Mouse (Mus musculus): ENCODE measurements around the gene Clock.

The Clock gene

DNA sequence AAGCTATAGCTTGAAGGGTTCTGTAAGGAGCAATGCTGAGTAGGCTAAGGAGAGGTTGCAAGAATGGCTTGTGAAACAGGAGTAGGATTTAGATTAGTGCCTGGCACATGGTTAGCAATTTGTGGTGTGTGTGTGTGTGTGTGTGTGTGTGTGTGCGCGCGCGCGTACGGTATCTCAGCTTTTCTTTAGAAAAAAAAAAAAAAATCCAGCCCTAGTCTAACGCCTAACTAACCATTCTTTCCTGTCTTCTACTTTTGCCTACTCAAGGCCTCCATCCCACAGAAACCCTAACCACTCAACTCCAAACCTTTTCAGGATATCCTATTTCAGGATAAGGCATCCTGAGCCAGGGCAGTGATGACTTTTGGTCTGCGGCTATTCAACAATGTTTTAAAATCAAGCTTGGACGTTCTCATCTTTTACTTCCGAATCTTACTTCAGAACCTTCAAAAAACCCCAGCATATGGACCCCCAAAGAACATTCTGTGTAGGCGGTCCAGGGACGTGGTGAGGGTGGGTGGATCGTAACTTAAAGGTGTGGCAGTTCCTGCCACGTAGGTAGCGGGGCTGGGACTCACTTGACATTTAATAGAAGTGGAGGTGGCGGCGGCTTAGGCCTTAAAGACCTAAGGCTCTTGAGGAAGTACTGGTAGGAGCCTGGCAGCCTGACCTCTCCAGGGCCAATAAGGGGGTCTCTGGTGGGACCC lies 121.4 kb downstream of the Clock start:
- in situ Hi-C loops (cut with MboI, MseI) = loop anchor here in 1 of 2 experiments (10.0 kb wide), 2 partner anchors 122 to 352 kb away; partner anchors contain the start of gene Clock

DNA sequence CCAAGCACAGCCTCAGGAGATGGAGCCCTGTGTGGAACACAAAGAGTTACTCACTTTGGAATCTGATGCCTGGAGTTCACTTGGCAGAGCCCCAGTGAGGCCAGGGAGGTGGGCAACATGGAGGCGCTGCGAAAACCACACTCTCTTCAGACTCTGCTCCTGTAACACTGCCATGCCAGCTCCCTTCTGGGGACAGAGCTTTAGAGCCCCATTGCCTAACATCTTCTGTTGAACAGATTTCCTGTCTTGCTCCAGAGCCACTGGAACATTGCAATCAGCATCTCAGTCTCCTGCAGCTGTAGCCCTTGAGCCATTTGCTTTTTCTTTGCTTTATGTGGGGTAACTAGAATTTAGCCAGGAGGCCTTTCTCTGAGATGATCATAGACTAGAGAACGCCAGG lies 122.3 kb downstream of the Clock start:
- in situ Hi-C loops (cut with MboI, MseI) = loop anchor here in 1 of 2 experiments (10.0 kb wide), 2 partner anchors 122 to 352 kb away; partner anchors contain the start of gene Clock

DNA sequence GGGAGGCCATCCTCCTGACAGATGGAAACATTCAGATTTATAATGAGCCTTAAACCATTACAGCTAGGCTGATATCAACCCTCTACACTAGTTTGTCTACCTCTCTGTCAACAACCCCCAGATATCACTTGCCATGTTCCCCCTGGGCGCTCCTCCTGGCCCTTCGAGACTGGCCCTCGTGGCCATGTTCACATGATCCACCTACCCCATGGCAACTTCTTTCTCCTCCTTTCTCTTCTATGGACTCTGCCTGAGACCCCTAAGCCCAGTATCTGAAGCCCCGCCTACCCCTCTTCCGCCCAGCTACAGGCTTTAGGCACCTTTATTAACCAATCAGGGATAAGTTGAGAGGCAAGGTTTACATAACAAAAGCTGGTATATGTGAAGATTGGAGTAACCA lies 124.8 kb downstream of the Clock start:
- in situ Hi-C loops (cut with MboI, MseI) = loop anchor here in 1 of 2 experiments (10.0 kb wide), 2 partner anchors 125 to 355 kb away; partner anchors contain the start of gene Clock

DNA sequence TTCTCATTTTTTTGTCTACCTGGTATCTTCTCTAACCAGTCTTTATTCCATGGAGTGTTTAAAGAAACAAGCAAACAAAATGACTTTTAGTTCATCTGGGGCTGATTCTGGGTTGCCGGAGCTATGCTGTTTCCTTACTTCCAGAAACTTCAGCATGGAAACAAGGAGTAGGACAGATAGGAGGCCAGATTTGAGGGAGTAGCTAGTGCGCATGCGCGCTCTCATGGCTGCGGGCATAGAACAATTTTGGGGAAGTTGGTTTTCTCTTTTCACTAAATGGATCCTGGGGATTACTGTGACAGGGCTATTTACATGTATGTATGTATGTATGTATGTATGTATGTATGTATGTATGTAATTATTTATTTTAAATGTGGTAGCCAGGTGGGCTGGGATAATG lies 125.4 kb downstream of the Clock start:
- in situ Hi-C loops (cut with MboI, MseI) = no loop called here

DNA sequence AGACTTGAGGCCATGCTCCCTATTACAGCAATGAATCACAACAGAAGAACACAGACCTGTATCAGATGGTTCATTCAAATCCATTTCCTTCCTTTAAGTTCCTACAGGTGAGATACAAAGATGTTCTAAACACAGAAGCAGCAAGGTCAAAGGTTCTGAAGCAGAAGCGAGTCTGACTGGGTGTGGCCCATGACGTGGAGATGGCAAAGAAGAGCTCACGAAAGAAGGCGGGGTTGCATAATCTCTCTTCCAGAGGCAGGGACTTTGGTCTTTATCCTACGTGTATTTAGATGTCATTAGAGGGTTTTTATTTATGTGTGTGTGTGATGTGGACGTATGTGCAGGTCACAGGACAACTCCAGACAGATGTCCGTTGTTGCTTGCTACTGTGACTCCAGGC lies 126.9 kb downstream of the Clock start:
- in situ Hi-C loops (cut with MboI, MseI) = no loop called here

DNA sequence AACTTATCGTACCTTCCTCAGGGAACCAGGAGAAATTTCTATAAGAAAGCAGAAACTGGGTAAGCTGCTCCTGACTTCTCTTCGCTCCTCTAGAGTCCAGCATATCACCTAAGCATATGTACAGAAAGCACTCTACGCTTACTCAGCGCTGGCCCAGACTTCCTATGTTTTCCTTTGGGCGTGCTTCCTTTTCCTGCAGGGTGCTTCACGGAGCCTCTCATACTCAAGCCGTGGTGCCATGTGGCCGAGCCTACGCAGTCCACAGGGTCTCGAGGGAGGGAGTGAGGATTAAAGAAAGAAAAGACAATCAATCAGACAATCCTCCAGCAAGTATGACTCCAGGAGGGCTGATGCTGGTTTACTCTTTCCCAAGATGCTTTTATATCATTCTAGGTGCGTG lies 127.8 kb downstream of the Clock start:
- in situ Hi-C loops (cut with MboI, MseI) = no loop called here

DNA sequence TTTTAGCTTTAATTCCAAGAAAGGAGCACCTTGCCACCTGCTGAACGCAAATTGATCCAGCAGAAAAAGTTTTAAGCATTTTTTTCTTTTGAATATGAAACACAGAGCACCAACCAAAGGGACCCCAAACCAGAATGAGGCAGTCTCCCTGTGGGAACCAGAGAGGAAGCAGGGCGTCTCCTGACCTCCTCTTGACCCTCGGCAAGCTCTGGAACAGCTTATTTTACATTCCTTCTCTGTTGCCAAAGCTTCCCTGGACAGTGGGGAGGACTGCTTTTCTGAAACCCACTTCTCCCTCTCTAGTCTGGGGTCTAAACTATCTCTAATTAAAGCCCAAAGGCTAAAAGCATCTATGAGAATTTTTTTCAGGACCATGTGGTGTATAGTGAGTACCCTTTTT lies 128.2 kb downstream of the Clock start:
- in situ Hi-C loops (cut with MboI, MseI) = no loop called here

DNA sequence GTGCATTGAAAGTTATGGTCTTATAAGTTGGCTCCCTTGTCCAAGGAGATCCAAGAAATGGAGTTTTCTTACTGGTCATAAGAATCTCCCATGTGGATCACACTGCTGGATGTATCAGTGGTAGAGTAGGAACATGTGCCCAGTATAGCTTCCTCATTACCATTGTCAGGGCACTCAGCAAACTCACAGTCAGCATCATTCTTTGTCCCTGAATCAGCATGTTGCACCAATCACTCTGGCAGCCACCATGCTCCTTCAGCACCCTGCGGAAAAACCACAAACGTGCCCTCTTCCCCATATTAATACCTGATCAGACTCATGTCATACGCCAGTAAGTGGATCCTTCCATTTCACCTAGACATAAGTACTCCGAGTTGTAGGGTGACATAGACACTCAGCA lies 129.5 kb downstream of the Clock start:
- in situ Hi-C loops (cut with MboI, MseI) = no loop called here

DNA sequence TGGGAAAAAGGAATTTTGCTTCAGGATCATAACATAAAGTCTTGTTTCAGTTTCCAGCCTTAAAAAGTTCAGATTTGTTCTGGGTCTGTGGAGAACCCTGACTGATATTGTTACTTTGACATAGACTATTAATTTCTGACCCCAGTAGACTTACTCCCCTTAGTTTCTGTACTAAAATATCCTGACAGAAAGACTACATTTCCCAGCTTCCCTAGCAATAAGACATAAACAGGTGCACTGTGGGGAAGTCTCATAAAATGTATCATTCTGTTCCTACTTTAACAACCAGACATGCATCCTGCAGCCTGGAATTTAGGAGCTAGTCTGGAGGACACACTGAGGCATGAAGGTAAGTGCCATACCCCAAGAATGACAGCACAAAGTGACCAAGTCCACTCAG lies 133.6 kb downstream of the Clock start:
- in situ Hi-C loops (cut with MboI, MseI) = no loop called here

DNA sequence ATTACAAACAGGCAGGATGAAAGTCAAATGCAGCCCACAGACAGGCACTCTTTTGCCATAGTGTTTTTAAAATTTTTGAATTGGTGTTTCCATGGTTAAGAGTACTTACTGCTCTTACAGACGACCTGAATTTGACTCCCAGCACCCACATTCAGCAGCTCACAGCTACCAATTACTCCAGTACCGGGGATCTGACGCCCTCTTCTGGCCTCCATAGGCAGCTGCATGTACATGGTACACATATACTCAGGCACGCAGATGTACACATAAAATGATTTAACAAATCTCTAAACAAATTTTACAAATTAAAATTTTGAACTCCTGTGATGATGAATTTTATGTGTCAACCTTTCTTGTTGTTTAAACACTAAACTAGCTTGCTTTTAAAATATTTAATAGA lies 134.1 kb downstream of the Clock start:
- in situ Hi-C loops (cut with MboI, MseI) = no loop called here

DNA sequence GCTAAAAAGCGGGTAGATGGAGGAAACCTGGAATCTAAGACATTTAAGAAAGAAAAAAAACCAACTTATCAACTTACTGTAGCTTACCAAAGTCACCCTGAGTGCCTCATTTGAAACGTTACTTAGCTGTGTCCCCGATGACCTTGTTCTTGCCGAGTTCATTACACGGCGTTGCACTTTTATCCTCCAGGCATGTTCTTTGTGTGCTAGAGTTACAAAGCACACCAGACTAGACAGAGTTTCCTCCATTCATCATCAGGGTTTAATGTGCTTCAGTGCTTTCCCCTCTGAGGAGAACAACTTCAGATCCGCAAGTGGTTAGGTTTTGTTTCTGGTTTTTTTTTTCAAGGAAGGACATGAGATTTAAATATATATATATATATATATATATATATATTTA lies 139.8 kb downstream of the Clock start:
- in situ Hi-C loops (cut with MboI, MseI) = no loop called here

DNA sequence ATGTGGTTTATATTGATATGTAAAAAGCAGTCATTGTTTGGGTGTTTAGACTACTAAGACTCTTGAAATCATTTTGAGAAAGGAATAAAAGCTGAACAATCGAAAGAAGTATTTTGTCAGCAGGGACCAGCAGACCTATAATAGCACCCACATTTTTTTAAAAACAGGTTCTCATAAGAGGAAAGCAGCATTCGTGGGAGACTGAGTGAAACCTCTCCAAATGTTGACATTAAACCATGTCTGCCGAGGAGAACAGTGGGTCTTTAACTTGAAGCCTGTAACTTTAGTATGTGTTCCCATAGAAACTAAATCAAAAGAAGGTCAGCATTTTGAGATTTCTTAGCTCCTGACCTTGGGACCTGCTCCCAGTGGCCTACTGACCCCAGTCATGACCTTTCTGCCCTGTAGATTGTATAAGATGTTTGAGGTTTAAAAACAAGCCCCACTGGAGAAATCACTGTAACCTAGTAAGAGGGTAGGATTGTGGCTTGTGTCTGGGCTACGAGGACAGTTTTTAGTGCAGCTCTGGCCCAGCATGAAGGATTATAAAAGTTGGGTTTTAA lies 140.7 kb downstream of the Clock start:
- in situ Hi-C loops (cut with MboI, MseI) = no loop called here

DNA sequence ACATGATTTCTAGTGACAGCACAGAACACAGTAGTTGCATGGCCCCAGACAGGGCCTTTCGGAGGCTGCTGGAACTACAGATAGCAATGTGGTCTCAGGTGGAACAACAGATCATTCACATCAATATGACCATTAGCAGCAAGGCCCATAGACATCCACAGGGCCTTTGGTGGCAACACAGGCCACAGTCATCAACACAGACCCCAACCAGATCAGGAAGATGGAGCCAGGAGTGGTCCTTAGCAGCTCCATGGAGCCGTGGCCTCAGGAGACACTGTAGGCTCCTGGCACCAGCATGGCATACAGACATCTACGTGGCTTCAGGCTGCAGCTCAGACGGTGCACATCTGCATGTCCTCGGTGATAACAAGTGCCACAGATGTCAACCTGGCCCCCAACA lies 141.7 kb downstream of the Clock start:
- in situ Hi-C loops (cut with MboI, MseI) = no loop called here

DNA sequence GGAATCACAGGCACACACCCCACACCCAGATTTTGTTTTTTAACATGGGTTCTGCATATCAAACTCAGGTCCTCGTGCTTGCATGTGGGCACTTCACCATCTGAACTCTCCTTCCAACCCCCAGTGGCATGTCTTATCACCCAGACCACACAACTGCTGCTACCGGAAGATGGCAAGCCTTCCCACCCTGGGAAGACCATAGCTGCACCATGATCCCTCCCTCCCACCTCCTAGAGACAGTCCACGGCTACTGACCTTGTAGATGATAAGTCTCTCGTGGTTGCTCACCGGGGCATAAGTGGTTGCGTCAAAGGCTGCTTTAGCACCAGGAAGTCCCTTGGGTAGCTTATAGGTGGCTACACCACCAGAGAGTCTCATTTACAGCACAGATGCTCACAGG lies 143.1 kb downstream of the Clock start:
- in situ Hi-C loops (cut with MboI, MseI) = no loop called here

DNA sequence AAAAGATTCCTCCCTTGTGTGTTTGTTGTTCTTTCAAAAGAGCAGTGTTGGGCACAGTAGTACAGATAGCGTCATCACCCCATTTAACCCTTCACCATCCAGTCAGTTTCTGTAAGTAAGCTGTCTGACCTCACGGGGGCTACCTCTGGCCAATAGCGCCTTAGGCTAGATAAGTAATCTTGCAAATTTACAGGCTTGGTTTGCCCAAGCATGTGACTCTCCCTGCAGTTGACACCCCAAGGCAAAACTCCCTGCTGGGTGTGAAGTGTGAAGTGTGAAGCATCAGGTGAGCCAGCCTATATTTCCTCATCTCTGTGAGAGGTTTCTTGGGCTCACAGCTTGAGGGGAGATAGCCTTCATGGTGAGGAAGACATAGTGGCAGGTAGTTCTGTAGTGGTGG lies 144.5 kb downstream of the Clock start:
- in situ Hi-C loops (cut with MboI, MseI) = no loop called here

Data from T-helper 17 cell (primary cell).